Mouse (Mus musculus): ENCODE results near the gene Tnp2. TPM values are rescaled to one million over a fixed set of nuclear protein-coding genes. Genes with fewer than 3 reads are reported as not detected.

The Tnp2 gene
- polyA plus RNA-seq (2014; fragmentation: Nextera tagmentation; extraction: Ambion mirVana): not detected in 2 replicates

DNA sequence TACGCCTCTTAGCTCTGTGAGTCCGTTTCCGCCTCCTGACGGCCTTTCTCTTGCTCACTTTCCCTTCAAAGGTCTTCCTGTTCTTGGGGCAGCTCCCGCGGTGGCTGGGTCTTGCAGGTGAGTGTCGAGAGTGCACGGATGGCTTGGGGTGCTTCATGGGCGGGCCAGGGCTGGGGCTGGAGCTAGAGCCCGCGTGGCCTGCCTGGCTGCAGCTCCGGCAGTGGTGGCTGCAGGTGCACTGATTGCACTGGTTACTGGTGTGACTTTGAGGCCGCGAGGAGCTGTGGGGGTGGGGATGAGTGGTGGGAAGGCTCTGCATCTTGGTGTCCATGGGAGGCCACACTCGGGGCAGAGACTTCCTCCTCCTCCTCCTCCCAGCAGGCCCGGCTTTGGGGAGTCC, at the start of gene Tnp2:
Gene Tnp2 (minus strand): TSS at position 390 of the 400 bp plus-strand sequence.
- WGBS: 47% methylated on average over 16 of the region's 16 CpGs
- no peaks in the 10 kb centered on the region for H3K36me3 ChIP-seq (ENCODE audit: control insufficient read depth, insufficient read depth, low read length)
- DNase-seq (ENCODE audit: low spot score) (no peak), ATAC-seq (replicated peaks; ENCODE audit: low FRiP score, low TSS enrichment, low read depth) (no peak)
- no peak within 1 kb of the TSS for H3K27ac ChIP-seq (ENCODE audit: low read depth)
- H3K4me2 ChIP-seq (ENCODE audit: low read length): no peak within 1 kb of the TSS
- H3K27me3 ChIP-seq (replicated peaks; ENCODE audit: control insufficient read depth, insufficient read depth, low read length): no peaks in the 10 kb centered on the region
- no peak within 1 kb of the TSS for H3K9ac ChIP-seq (ENCODE audit: low read length)
- H3K4me1 ChIP-seq (replicated peaks; ENCODE audit: control insufficient read depth, insufficient read depth, low read length): peaks cover 9% of the 10 kb centered on the region; the same call in 1 of the 2 replicates
- no peaks in the 10 kb centered on the region for H3K9me3 ChIP-seq (ENCODE audit: control insufficient read depth, low read length)
- H3K4me3 ChIP-seq (ENCODE audit: low read depth, low read length): no peak within 1 kb of the TSS

DNA sequence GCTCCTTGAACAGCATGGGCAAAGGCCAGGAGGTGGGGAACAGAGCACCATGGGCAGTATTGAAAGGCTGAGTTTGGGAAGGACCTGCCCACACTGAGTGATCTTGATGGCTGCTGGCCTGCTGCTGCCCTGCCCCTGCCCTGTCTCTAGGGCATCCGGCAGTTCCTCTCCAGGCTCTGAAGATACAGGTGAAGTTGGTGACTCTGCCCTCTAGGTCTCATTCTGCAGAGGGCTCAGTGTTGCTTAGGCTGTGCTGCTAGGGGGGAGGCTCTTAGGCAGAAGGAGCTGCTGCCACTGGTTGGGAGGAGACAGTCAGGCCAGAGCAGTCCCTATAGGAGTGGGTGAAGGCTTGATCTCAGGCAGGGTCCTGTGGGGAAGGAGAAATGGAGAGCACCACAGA, 49.4 kb upstream of the Tnp2 start:
- ATAC-seq (replicated peaks; ENCODE audit: low FRiP score, low TSS enrichment, low read depth) (no peak), DNase-seq (ENCODE audit: low spot score) (no peak)
- Histone ChIP-seq H3K27ac (ENCODE audit: low read depth) (peak overlapping the region; percentile 51; the same call in 1 of the 2 replicates), H3K4me3 (ENCODE audit: low read depth, low read length) (no peak overlapping the region), H3K4me2 (ENCODE audit: low read length) (no peak overlapping the region), H3K9ac (ENCODE audit: low read length) (no peak overlapping the region), H3K4me1 (replicated peaks; ENCODE audit: control insufficient read depth, insufficient read depth, low read length) (peaks cover 18% of the 10 kb centered on the region), H3K9me3 (ENCODE audit: control insufficient read depth, low read length) (no peaks in the 10 kb centered on the region), H3K36me3 (ENCODE audit: control insufficient read depth, insufficient read depth, low read length) (no peaks in the 10 kb centered on the region), H3K27me3 (replicated peaks; ENCODE audit: control insufficient read depth, insufficient read depth, low read length) (no peaks in the 10 kb centered on the region)
- 69% methylated on average over 1 of the region's 1 CpGs for WGBS

DNA sequence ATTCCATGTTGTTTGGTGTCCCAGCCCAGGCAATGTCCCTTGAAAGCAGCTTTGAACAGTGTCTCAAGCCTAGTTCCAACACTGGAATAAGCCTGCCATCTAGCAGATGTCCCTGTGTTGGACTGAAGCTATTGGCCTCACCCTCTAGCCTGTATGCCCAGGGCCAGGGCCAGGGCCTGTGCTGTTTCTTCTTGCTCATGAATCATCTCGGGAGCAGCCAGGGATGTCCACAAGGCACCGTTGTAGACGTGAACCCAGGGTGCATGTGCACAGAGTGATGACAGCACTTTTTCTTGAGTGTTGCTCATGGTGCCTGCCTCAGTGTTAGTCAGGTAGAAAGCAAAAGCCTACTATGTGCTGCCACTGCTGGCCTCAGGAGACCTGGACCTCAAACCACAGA, 48.8 kb upstream of the Tnp2 start:
- WGBS: 80% methylated on average over 3 of the region's 3 CpGs
- H3K9ac ChIP-seq (ENCODE audit: low read length): no peak overlapping the region
- ATAC-seq (replicated peaks; ENCODE audit: low FRiP score, low TSS enrichment, low read depth) (no peak), DNase-seq (ENCODE audit: low spot score) (no peak)
- no peaks in the 10 kb centered on the region for H3K36me3 ChIP-seq (ENCODE audit: control insufficient read depth, insufficient read depth, low read length)
- H3K4me2 ChIP-seq (ENCODE audit: low read length): no peak overlapping the region
- no peak overlapping the region for H3K4me3 ChIP-seq (ENCODE audit: low read depth, low read length)
- no peaks in the 10 kb centered on the region for H3K9me3 ChIP-seq (ENCODE audit: control insufficient read depth, low read length)
- no peak overlapping the region for H3K27ac ChIP-seq (ENCODE audit: low read depth)
- no peaks in the 10 kb centered on the region for H3K27me3 ChIP-seq (replicated peaks; ENCODE audit: control insufficient read depth, insufficient read depth, low read length)
- H3K4me1 ChIP-seq (replicated peaks; ENCODE audit: control insufficient read depth, insufficient read depth, low read length): peaks cover 18% of the 10 kb centered on the region

DNA sequence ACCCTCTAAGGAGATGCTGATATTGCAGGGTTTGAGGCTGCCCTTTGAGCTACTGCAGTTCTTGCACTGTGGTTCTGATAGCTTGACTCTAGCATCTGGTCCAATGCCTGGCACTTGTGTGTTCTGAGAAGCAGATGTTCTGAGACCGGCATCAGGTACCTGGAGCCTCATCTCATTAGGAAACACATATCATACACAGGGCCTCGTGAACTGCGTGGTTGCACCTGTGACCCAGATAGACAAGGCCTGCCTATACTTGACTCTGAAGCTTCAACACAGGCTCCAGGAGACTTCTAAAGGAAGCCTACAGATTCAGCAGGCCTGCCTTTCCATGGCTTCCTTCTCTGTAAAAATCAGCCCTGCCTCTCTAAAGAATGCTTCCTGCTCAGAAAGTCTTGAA, 47.9 kb upstream of the Tnp2 start:
- H3K4me2 ChIP-seq (ENCODE audit: low read length): no peak overlapping the region
- no peaks in the 10 kb centered on the region for H3K27me3 ChIP-seq (replicated peaks; ENCODE audit: control insufficient read depth, insufficient read depth, low read length)
- peaks cover 18% of the 10 kb centered on the region for H3K4me1 ChIP-seq (replicated peaks; ENCODE audit: control insufficient read depth, insufficient read depth, low read length)
- no peaks in the 10 kb centered on the region for H3K9me3 ChIP-seq (ENCODE audit: control insufficient read depth, low read length)
- no peak overlapping the region for H3K27ac ChIP-seq (ENCODE audit: low read depth)
- 91% methylated on average over 3 of the region's 3 CpGs for WGBS
- no peak overlapping the region for H3K9ac ChIP-seq (ENCODE audit: low read length)
- H3K4me3 ChIP-seq (ENCODE audit: low read depth, low read length): no peak overlapping the region
- ATAC-seq (replicated peaks; ENCODE audit: low FRiP score, low TSS enrichment, low read depth) (no peak), DNase-seq (ENCODE audit: low spot score) (no peak)
- H3K36me3 ChIP-seq (ENCODE audit: control insufficient read depth, insufficient read depth, low read length): no peaks in the 10 kb centered on the region

GRCm38 (mm10) chr16:10834911-10835587, 46.6 kb upstream of the Tnp2 start, which contains the start of gene Rmi2:
Gene Rmi2, plus strand, starts transcription at chr16:10835059.
- H3K4me3 ChIP-seq (ENCODE audit: low read depth, low read length): peak within 1 kb of the TSS; percentile 46

DNA sequence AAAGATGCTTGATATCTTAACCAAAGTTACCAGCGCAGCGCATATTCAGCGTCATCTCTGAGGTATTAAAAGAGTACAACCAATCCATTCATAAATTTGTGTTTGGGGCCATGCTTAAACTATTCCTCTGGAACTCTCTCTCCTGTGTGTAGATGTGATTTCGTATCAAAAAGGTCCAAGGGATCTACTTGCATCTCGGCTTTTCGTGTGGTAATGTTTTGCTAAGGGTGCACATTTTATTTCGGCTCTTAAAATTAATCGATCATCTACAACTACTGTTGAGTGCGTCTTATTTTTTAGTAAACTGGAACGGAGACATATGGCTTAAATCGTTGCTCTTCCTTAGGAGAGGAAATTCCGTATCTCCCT, 46.1 kb upstream of the Tnp2 start:
- H3K27me3 ChIP-seq (replicated peaks; ENCODE audit: control insufficient read depth, insufficient read depth, low read length): no peaks in the 10 kb centered on the region
- 8% methylated on average over 12 of the region's 12 CpGs for WGBS
- peak overlapping the region; percentile 73 for H3K9ac ChIP-seq (ENCODE audit: low read length)
- peaks cover 18% of the 10 kb centered on the region for H3K4me1 ChIP-seq (replicated peaks; ENCODE audit: control insufficient read depth, insufficient read depth, low read length)
- H3K9me3 ChIP-seq (ENCODE audit: control insufficient read depth, low read length): no peaks in the 10 kb centered on the region
- peak overlapping the region; percentile 64 for H3K4me2 ChIP-seq (ENCODE audit: low read length)
- no peak for DNase-seq (ENCODE audit: low spot score)
- H3K27ac ChIP-seq (ENCODE audit: low read depth): peak overlapping the region; percentile 82; the same call in 1 of the 2 replicates
- peak overlapping the region; percentile 46 for H3K4me3 ChIP-seq (ENCODE audit: low read depth, low read length)
- no peak for ATAC-seq (replicated peaks; ENCODE audit: low FRiP score, low TSS enrichment, low read depth)
- H3K36me3 ChIP-seq (ENCODE audit: control insufficient read depth, insufficient read depth, low read length): no peaks in the 10 kb centered on the region

More at GRCm38 (mm10) chr16:10834911-10835587, 46.6 kb upstream of the Tnp2 start, which contains the start of gene Rmi2:
- peak; percentile 96 for ATAC-seq (replicated peaks; ENCODE audit: low FRiP score, low TSS enrichment, low read depth)
- Histone ChIP-seq H3K27me3 (replicated peaks; ENCODE audit: control insufficient read depth, insufficient read depth, low read length) (no peaks in the 10 kb centered on the region), H3K27ac (ENCODE audit: low read depth) (peak within 1 kb of the TSS; percentile 82), H3K4me2 (ENCODE audit: low read length) (peak within 1 kb of the TSS; percentile 64), H3K9me3 (ENCODE audit: control insufficient read depth, low read length) (no peaks in the 10 kb centered on the region), H3K9ac (ENCODE audit: low read length) (peak within 1 kb of the TSS; percentile 73), H3K4me1 (replicated peaks; ENCODE audit: control insufficient read depth, insufficient read depth, low read length) (peaks cover 18% of the 10 kb centered on the region), H3K36me3 (ENCODE audit: control insufficient read depth, insufficient read depth, low read length) (no peaks in the 10 kb centered on the region)
- WGBS: under 1% methylated on average over 68 of the region's 69 CpGs
- DNase-seq (ENCODE audit: low spot score): peak; percentile 90

DNA sequence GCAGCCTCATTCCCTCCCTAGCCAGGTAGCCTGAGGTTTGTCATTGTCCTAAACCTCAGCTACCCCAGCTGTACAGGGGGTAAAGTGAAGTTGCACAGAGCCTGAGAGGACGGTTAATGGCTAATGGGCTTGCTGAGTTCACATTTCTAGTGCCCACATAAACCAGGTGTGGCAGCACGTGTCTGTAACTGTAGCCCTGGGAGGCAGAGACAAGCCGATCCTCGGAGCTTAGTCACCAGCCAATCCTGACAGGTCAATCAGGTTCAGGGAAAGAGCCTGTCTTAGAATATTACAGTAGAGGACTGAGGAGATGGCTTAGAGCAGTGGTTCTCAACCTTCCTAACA, 40.0 kb upstream of the Tnp2 start:
- Histone ChIP-seq H3K9me3 (ENCODE audit: control insufficient read depth, low read length) (no peaks in the 10 kb centered on the region), H3K4me1 (replicated peaks; ENCODE audit: control insufficient read depth, insufficient read depth, low read length) (no peaks in the 10 kb centered on the region), H3K27me3 (replicated peaks; ENCODE audit: control insufficient read depth, insufficient read depth, low read length) (no peaks in the 10 kb centered on the region), H3K4me2 (ENCODE audit: low read length) (no peak overlapping the region), H3K4me3 (ENCODE audit: low read depth, low read length) (no peak overlapping the region), H3K36me3 (ENCODE audit: control insufficient read depth, insufficient read depth, low read length) (no peaks in the 10 kb centered on the region), H3K27ac (ENCODE audit: low read depth) (no peak overlapping the region), H3K9ac (ENCODE audit: low read length) (no peak overlapping the region)
- 69% methylated on average over 4 of the region's 4 CpGs for WGBS
- ATAC-seq (replicated peaks; ENCODE audit: low FRiP score, low TSS enrichment, low read depth): no peak
- no peak for DNase-seq (ENCODE audit: low spot score)

DNA sequence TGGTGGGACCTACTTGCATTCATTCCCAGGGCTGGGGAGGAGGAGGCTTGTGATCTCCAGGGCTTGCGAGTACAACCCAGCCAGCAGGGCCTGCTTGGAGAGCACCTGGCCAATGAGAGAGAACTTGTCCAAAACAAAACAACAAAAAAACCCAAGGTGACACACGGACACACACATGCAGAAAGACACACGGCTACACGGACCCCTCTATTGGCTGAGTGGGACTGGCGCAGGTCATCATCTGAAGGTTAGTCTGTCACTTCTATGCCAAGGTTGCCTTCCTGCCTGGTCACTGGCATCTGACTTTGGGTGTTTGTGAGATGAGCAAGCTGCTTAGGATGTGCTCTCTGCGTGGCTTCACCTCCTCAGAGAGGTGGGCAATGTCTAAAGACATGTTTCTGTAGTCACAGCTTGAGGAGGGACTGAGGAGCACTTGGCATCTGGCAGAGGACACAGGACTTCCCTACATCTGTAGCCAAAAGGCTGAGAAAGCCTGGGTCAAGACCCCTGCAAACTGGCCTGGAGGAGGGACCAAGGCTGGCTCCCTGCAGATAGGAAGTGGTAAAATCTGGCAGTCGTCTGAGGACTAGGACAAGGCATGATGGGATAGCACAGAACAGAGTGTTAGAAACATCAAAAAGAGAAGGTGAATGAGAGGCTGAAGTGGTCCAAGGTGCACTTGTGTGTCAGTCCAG, 39.5 kb upstream of the Tnp2 start:
- H3K27ac ChIP-seq (ENCODE audit: low read depth): no peak overlapping the region
- H3K27me3 ChIP-seq (replicated peaks; ENCODE audit: control insufficient read depth, insufficient read depth, low read length): no peaks in the 10 kb centered on the region
- H3K4me1 ChIP-seq (replicated peaks; ENCODE audit: control insufficient read depth, insufficient read depth, low read length): no peaks in the 10 kb centered on the region
- no peak for DNase-seq (ENCODE audit: low spot score)
- ATAC-seq (replicated peaks; ENCODE audit: low FRiP score, low TSS enrichment, low read depth): no peak
- H3K4me2 ChIP-seq (ENCODE audit: low read length): no peak overlapping the region
- no peak overlapping the region for H3K9ac ChIP-seq (ENCODE audit: low read length)
- WGBS: 77% methylated on average over 7 of the region's 7 CpGs
- no peak overlapping the region for H3K4me3 ChIP-seq (ENCODE audit: low read depth, low read length)
- no peaks in the 10 kb centered on the region for H3K36me3 ChIP-seq (ENCODE audit: control insufficient read depth, insufficient read depth, low read length)
- H3K9me3 ChIP-seq (ENCODE audit: control insufficient read depth, low read length): no peaks in the 10 kb centered on the region

All from intestine, embryonic 14.5 days (tissue).